Mouse (Mus musculus): Measurements from ENCODE around the gene Golm1. TPM values are rescaled to one million over a fixed set of nuclear protein-coding genes. Genes with fewer than 3 reads are reported as not detected.

Golm1 gene
- polyA plus RNA-seq, 1 experiment: 4.4 TPM

- no peaks in the 10 kb centered on the region for H3K36me3 ChIP-seq (ENCODE audit: control insufficient read depth, insufficient read depth, low read length)
- 94% methylated on average over 8 of the region's 8 CpGs for WGBS
- H3K4me3 ChIP-seq (ENCODE audit: control insufficient read depth, insufficient read depth, low read length): no peak overlapping the region
- no peak overlapping the region for H3K27ac ChIP-seq (ENCODE audit: control insufficient read depth, insufficient read depth, low read length)
- peaks cover 6% of the 10 kb centered on the region for H3K4me1 ChIP-seq (replicated peaks; ENCODE audit: control insufficient read depth, insufficient read depth, low read length)
- TF ChIP-seq CTCF (IDR thresholded peaks at IDR 0.05; ENCODE audit: borderline replicate concordance, control insufficient read depth, extremely low read depth, insufficient read depth, low read length, poor library complexity) (no peak), POLR2A (IDR thresholded peaks at IDR 0.05; ENCODE audit: control insufficient read depth, extremely low read depth, insufficient read depth, low read length, poor library complexity) (no peak)
- no peak for DNase-seq
- H3K27me3 ChIP-seq (ENCODE audit: control insufficient read depth, insufficient read depth, low read length): no peaks in the 10 kb centered on the region
Observed at GRCm38 (mm10) chr13:59661387-59661786, 14.2 kb downstream of the Golm1 start.

DNA sequence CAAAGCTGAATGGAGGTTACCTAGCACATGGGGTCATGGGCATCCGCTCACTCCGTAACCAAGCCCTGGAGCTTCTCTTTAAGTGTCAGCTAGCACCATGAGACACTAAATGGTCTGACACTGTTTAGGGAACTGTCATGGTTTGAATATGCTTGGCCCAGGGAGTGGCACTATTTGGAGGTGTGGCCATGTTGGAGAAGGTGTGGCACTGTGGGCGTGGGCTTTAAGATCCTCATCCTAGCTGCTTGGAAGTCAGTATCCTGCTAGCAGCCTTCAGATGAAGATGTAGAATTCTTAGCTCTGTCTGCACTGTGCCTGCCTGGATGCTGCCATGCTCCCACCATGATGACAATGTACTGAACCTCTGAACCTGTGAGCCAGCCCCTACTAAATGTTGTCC lies 15.2 kb downstream of the Golm1 start:
- WGBS: over 99% methylated on average over 3 of the region's 3 CpGs
- H3K4me1 ChIP-seq (replicated peaks; ENCODE audit: control insufficient read depth, insufficient read depth, low read length): peaks cover 13% of the 10 kb centered on the region
- H3K27ac ChIP-seq (ENCODE audit: control insufficient read depth, insufficient read depth, low read length): no peak overlapping the region
- H3K4me3 ChIP-seq (ENCODE audit: control insufficient read depth, insufficient read depth, low read length): no peak overlapping the region
- H3K36me3 ChIP-seq (ENCODE audit: control insufficient read depth, insufficient read depth, low read length): no peaks in the 10 kb centered on the region
- no peak for TF ChIP-seq CTCF (IDR thresholded peaks at IDR 0.05; ENCODE audit: borderline replicate concordance, control insufficient read depth, extremely low read depth, insufficient read depth, low read length, poor library complexity)
- TF ChIP-seq POLR2A (IDR thresholded peaks at IDR 0.05; ENCODE audit: control insufficient read depth, extremely low read depth, insufficient read depth, low read length, poor library complexity): no peak
- H3K27me3 ChIP-seq (ENCODE audit: control insufficient read depth, insufficient read depth, low read length): no peaks in the 10 kb centered on the region
- DNase-seq: no peak

GRCm38 (mm10) chr13:59657781-59658180 lies 17.8 kb downstream of the Golm1 start:
- H3K36me3 ChIP-seq (ENCODE audit: control insufficient read depth, insufficient read depth, low read length): no peaks in the 10 kb centered on the region
- no peaks in the 10 kb centered on the region for H3K27me3 ChIP-seq (ENCODE audit: control insufficient read depth, insufficient read depth, low read length)
- WGBS: 85% methylated on average over 5 of the region's 5 CpGs
- H3K27ac ChIP-seq (ENCODE audit: control insufficient read depth, insufficient read depth, low read length): no peak overlapping the region
- H3K4me1 ChIP-seq (replicated peaks; ENCODE audit: control insufficient read depth, insufficient read depth, low read length): peaks cover 13% of the 10 kb centered on the region
- no peak for DNase-seq
- no peak overlapping the region for H3K4me3 ChIP-seq (ENCODE audit: control insufficient read depth, insufficient read depth, low read length)
- TF ChIP-seq CTCF (IDR thresholded peaks at IDR 0.05; ENCODE audit: borderline replicate concordance, control insufficient read depth, extremely low read depth, insufficient read depth, low read length, poor library complexity) (no peak), POLR2A (IDR thresholded peaks at IDR 0.05; ENCODE audit: control insufficient read depth, extremely low read depth, insufficient read depth, low read length, poor library complexity) (no peak)

GRCm38 (mm10) chr13:59656975-59657388 lies 18.6 kb downstream of the Golm1 start:
- no peaks in the 10 kb centered on the region for H3K36me3 ChIP-seq (ENCODE audit: control insufficient read depth, insufficient read depth, low read length)
- WGBS: 34% methylated on average over 4 of the region's 4 CpGs
- TF ChIP-seq CTCF (IDR thresholded peaks at IDR 0.05; ENCODE audit: borderline replicate concordance, control insufficient read depth, extremely low read depth, insufficient read depth, low read length, poor library complexity): no peak
- no peak for TF ChIP-seq POLR2A (IDR thresholded peaks at IDR 0.05; ENCODE audit: control insufficient read depth, extremely low read depth, insufficient read depth, low read length, poor library complexity)
- H3K27me3 ChIP-seq (ENCODE audit: control insufficient read depth, insufficient read depth, low read length): no peaks in the 10 kb centered on the region
- peak overlapping the region; percentile 20; the same call in 1 of the 2 replicates for H3K27ac ChIP-seq (ENCODE audit: control insufficient read depth, insufficient read depth, low read length)
- no peak overlapping the region for H3K4me3 ChIP-seq (ENCODE audit: control insufficient read depth, insufficient read depth, low read length)
- DNase-seq: no peak
- H3K4me1 ChIP-seq (replicated peaks; ENCODE audit: control insufficient read depth, insufficient read depth, low read length): peaks cover 13% of the 10 kb centered on the region

- no peak overlapping the region for H3K4me3 ChIP-seq (ENCODE audit: control insufficient read depth, insufficient read depth, low read length)
- peaks cover 13% of the 10 kb centered on the region for H3K4me1 ChIP-seq (replicated peaks; ENCODE audit: control insufficient read depth, insufficient read depth, low read length)
- H3K27me3 ChIP-seq (ENCODE audit: control insufficient read depth, insufficient read depth, low read length): no peaks in the 10 kb centered on the region
- peak; percentile 8 for DNase-seq
- H3K27ac ChIP-seq (ENCODE audit: control insufficient read depth, insufficient read depth, low read length): 0 out of 2 replicates have a peak overlapping the region, but pooled peaks have one; percentile 20
- WGBS: 13% methylated on average over 10 of the region's 10 CpGs
- TF ChIP-seq CTCF (IDR thresholded peaks at IDR 0.05; ENCODE audit: borderline replicate concordance, control insufficient read depth, extremely low read depth, insufficient read depth, low read length, poor library complexity): no peak
- no peak for TF ChIP-seq POLR2A (IDR thresholded peaks at IDR 0.05; ENCODE audit: control insufficient read depth, extremely low read depth, insufficient read depth, low read length, poor library complexity)
- H3K36me3 ChIP-seq (ENCODE audit: control insufficient read depth, insufficient read depth, low read length): no peaks in the 10 kb centered on the region
Observed at GRCm38 (mm10) chr13:59656316-59656832, 19.2 kb downstream of the Golm1 start.

DNA sequence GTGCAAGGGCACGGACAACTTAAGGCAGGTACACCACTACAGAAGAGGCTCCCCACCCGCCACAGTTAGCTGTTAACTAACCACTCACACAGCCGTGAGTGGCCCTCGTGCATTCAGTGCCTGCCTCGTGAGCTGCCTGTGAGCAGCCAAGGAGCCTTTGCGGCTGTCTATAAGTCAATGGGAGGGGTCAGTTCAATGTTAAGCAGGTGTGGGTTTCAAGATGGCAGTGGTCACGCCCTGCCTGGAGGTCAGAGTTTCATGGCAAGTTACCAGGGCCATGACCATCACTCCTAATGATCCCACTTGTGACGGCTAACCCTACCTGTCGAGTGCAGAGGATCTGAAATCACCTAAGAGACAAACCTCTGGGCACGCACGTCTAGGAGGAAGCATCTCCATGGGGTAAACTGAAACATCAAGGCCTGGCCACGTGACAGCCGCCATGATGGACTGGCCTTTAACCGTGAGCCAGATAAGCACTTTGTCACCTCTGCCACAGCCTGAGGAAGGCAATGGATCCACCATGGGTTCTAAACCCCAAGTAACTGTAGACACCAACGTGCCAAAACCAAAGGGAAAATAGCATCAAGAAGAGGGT lies 19.8 kb downstream of the Golm1 start:
- Histone ChIP-seq H3K27ac (ENCODE audit: control insufficient read depth, insufficient read depth, low read length) (no peak overlapping the region), H3K4me3 (ENCODE audit: control insufficient read depth, insufficient read depth, low read length) (no peak overlapping the region), H3K4me1 (replicated peaks; ENCODE audit: control insufficient read depth, insufficient read depth, low read length) (peaks cover 13% of the 10 kb centered on the region), H3K36me3 (ENCODE audit: control insufficient read depth, insufficient read depth, low read length) (no peaks in the 10 kb centered on the region), H3K27me3 (ENCODE audit: control insufficient read depth, insufficient read depth, low read length) (no peaks in the 10 kb centered on the region)
- WGBS: 86% methylated on average over 15 of the region's 15 CpGs
- TF ChIP-seq POLR2A (IDR thresholded peaks at IDR 0.05; ENCODE audit: control insufficient read depth, extremely low read depth, insufficient read depth, low read length, poor library complexity): no peak
- no peak for TF ChIP-seq CTCF (IDR thresholded peaks at IDR 0.05; ENCODE audit: borderline replicate concordance, control insufficient read depth, extremely low read depth, insufficient read depth, low read length, poor library complexity)
- no peak for DNase-seq

Data from thymus, adult 2 months (tissue).